Mouse (Mus musculus) lung, embryonic 16.5 days (tissue): ENCODE data around the gene Tle3. TPM values are rescaled to one million over a fixed set of nuclear protein-coding genes. Genes with fewer than 3 reads are reported as not detected.
A peak's percentile ranks its signal among the peaks of the same experiment; 100 is the strongest.

Source experiments
- ATAC-seq: fragments of 200-750 bp; cut with Nextera tagmentation; 2 replicates; pipeline ENCODE4 v1.8.0; 2017; ENCODE audit warnings: low read depth, mild to moderate bottlenecking, moderate library complexity
- H3K27ac ChIP-seq: fragments of 300-500 bp; sonication (generic); 2 replicates; pipeline ENCODE4 v1.5.1; 2014; ENCODE audit warnings: mild to moderate bottlenecking, control low read depth, low read length
- H3K27me3 ChIP-seq: fragments of 300-500 bp; sonication (generic); 2 replicates; pipeline ENCODE4 v1.6.1; 2014; ENCODE audit warnings: low read depth, low read length, mixed read lengths; ENCODE audit not compliant: control insufficient read depth, insufficient read depth
- H3K36me3 ChIP-seq: fragments of 300-500 bp; sonication (generic); 2 replicates; pipeline ENCODE4 v1.6.1; 2014; ENCODE audit warnings: low read length; ENCODE audit not compliant: control insufficient read depth, insufficient read depth
- H3K4me1 ChIP-seq: fragments of 300-500 bp; sonication (generic); replicated peaks from 2 replicates; pipeline ENCODE4 v1.6.1; 2014; ENCODE audit warnings: low read length, mixed read lengths; ENCODE audit not compliant: control insufficient read depth, insufficient read depth
- H3K4me2 ChIP-seq: fragments of 300-500 bp; sonication (generic); 2 replicates; pipeline ENCODE4 v1.6.1; 2014; ENCODE audit warnings: low read depth, low read length, control low read depth
- H3K4me3 ChIP-seq: fragments of 300-500 bp; sonication (generic); 2 replicates; pipeline ENCODE4 v1.5.1; 2014; ENCODE audit warnings: mild to moderate bottlenecking, low read length, control low read depth
- H3K9ac ChIP-seq: fragments of 300-500 bp; sonication (generic); 2 replicates; pipeline ENCODE4 v1.6.1; 2014; ENCODE audit warnings: low read length, control low read depth
- H3K9me3 ChIP-seq: fragments of 300-500 bp; sonication (generic); 2 replicates; pipeline ENCODE4 v1.6.1; 2016; ENCODE audit warnings: low read length; ENCODE audit not compliant: control insufficient read depth
- WGBS: fragments of 180-500 bp; shearing (Covaris S2); extraction: QIAGEN DNeasy Blood & Tissue Kit; methylation state at CpG from one replicate; pipeline ENCODE4 v1.1.7; 2014; 5-methylcytosine and 5-hydroxymethylcytosine counted together
- polyA plus RNA-seq: library from polyadenylated mRNA; unstranded; fragments of >200 nt; fragmentation: Nextera tagmentation; extraction: Ambion mirVana; gene quantifications from 2 replicates; pipeline ENCODE4 v1.2.1, GENCODE M21; 2015

The Tle3 gene
- polyA plus RNA-seq, 1 experiment from 2014 or later = 23.4 TPM

GRCm38 (mm10) chr9:61427051-61427450, 54.9 kb downstream of the Tle3 start:
- H3K27ac ChIP-seq = no peak overlapping the region
- no peaks in the 10 kb centered on the region for H3K36me3 ChIP-seq
- ATAC-seq = no peak
- no peak overlapping the region for H3K9ac ChIP-seq
- H3K9me3 ChIP-seq = no peaks in the 10 kb centered on the region
- no peaks in the 10 kb centered on the region for H3K4me1 ChIP-seq
- H3K4me3 ChIP-seq = no peak overlapping the region
- no peaks in the 10 kb centered on the region; the same call in 1 of the 2 replicates for H3K27me3 ChIP-seq
- 74% methylated on average over 6 of the region's 6 CpGs for WGBS
- no peak overlapping the region for H3K4me2 ChIP-seq

DNA sequence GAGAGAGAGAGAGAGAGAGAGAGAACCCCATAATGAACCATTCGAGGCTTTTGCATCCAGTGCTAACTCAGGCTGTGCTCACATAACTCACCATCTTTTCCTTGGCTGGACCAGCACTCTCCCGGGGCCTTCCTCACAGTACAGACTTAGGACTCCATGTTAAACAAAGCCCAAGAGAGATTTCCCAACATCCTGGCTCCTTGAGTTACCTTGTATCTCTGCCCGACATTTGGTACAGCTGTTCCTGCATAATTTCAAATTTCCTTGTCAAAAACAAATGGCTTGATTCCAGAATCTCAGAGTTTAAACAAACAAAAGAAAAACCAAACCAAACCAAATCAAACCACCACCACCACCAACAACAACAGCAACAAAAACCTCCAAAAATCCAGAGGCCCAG, 55.7 kb downstream of the Tle3 start:
- ATAC-seq = no peak
- no peaks in the 10 kb centered on the region; the same call in 1 of the 2 replicates for H3K27me3 ChIP-seq
- 73% methylated on average over 3 of the region's 3 CpGs for WGBS
- H3K9me3 ChIP-seq = no peaks in the 10 kb centered on the region
- no peak overlapping the region for H3K4me3 ChIP-seq
- H3K36me3 ChIP-seq = no peaks in the 10 kb centered on the region
- H3K4me1 ChIP-seq = no peaks in the 10 kb centered on the region
- no peak overlapping the region for H3K27ac ChIP-seq
- H3K4me2 ChIP-seq = no peak overlapping the region
- no peak overlapping the region for H3K9ac ChIP-seq

GRCm38 (mm10) chr9:61431830-61432229, 59.7 kb downstream of the Tle3 start:
- peaks cover 12% of the 10 kb centered on the region for H3K4me1 ChIP-seq
- ATAC-seq = no peak
- H3K4me3 ChIP-seq = no peak overlapping the region
- no peak overlapping the region for H3K27ac ChIP-seq
- H3K36me3 ChIP-seq = no peaks in the 10 kb centered on the region
- H3K9ac ChIP-seq = no peak overlapping the region
- H3K4me2 ChIP-seq = no peak overlapping the region
- no peaks in the 10 kb centered on the region; the same call in 1 of the 2 replicates for H3K27me3 ChIP-seq
- H3K9me3 ChIP-seq = no peaks in the 10 kb centered on the region
- 92% methylated on average over 4 of the region's 4 CpGs for WGBS

DNA sequence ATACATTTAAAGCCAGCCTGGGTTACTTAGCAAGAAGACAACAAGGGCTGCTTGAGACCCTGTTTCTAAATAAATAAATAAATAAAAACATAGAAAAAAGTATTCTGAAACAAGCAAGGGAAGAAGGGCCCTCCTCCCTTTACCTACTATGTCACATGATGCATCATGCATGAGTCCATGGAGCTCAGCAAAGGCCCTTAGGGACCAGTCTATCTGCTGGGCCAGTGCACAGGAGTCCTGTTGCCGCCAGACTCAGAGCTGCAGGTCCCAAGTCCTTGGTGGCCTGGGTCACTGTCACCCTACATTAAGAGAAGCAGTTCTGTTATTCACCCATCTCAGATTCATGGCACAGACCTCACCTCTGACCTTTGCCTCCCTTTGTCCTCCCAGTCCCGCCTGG, 61.0 kb downstream of the Tle3 start:
- H3K4me2 ChIP-seq = no peak overlapping the region
- H3K9ac ChIP-seq = no peak overlapping the region
- 86% methylated on average over 2 of the region's 2 CpGs for WGBS
- no peak overlapping the region for H3K27ac ChIP-seq
- no peaks in the 10 kb centered on the region for H3K9me3 ChIP-seq
- no peak for ATAC-seq
- H3K4me1 ChIP-seq = peaks cover 15% of the 10 kb centered on the region
- H3K36me3 ChIP-seq = no peaks in the 10 kb centered on the region
- H3K27me3 ChIP-seq = no peaks in the 10 kb centered on the region
- H3K4me3 ChIP-seq = no peak overlapping the region

DNA sequence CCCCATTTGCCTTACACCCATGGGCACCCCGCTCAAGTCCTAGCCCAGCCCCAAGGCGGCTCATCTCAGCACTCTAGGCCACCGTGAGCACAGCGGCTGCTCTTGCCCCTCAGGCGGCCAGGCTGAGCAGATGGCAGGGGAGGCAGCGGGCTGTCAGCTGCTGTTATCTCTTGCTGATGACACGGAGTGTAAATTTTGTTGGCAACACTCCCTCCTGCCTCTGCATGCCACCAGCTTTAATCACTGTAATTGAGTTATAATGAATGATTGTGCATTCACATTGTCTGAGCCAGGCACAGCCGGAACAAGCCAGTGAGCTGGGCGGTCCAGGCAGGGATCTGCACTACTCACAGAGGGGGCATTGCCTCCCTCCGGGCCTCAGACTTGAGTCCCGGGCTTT, 61.9 kb downstream of the Tle3 start:
- no peaks in the 10 kb centered on the region; the same call in 1 of the 2 replicates for H3K27me3 ChIP-seq
- ATAC-seq = no peak

GRCm38 (mm10) chr9:61435191-61435989, 63.2 kb downstream of the Tle3 start:
- Histone ChIP-seq H3K9ac (no peak overlapping the region), H3K36me3 (no peaks in the 10 kb centered on the region), H3K27ac (no peak overlapping the region), H3K4me3 (no peak overlapping the region), H3K4me1 (peaks cover 15% of the 10 kb centered on the region), H3K9me3 (no peaks in the 10 kb centered on the region), H3K4me2 (no peak overlapping the region), H3K27me3 (peaks cover 3% of the 10 kb centered on the region; the same call in 1 of the 2 replicates)
- peak; percentile 78 for ATAC-seq
- 36% methylated on average over 8 of the region's 8 CpGs for WGBS

More for the DNA sequence above, 61.9 kb downstream of the Tle3 start:
- Histone ChIP-seq H3K9ac (no peak overlapping the region), H3K27ac (no peak overlapping the region), H3K4me2 (no peak overlapping the region), H3K4me3 (no peak overlapping the region), H3K36me3 (no peaks in the 10 kb centered on the region), H3K4me1 (peaks cover 15% of the 10 kb centered on the region), H3K9me3 (no peaks in the 10 kb centered on the region)
- 41% methylated on average over 11 of the region's 11 CpGs for WGBS

DNA sequence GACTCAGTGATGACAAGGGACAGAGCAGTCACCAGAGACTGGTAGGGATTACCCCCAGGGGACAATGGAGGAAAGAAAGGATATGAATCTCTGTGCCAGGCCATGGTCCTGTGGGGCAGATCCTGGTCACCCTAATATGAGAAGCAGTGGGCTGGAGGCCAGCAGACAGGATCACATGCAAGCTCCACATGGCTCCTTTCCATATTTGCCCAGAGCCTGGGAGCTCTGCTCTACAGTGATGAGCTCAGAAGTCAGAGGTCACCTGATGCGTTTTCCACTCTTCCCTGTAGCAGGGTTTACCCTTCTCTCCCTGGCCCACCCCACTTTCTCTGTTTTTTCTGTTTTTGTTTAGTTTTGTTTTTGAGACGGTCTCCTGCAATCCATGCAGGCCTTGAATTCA, 63.9 kb downstream of the Tle3 start:
- 53% methylated on average over 2 of the region's 2 CpGs for WGBS
- no peak overlapping the region for H3K9ac ChIP-seq
- no peak overlapping the region for H3K27ac ChIP-seq
- peaks cover 15% of the 10 kb centered on the region for H3K4me1 ChIP-seq
- ATAC-seq = no peak
- H3K4me2 ChIP-seq = no peak overlapping the region
- no peak overlapping the region for H3K4me3 ChIP-seq
- H3K9me3 ChIP-seq = no peaks in the 10 kb centered on the region
- peaks cover 3% of the 10 kb centered on the region; the same call in 1 of the 2 replicates for H3K27me3 ChIP-seq
- H3K36me3 ChIP-seq = no peaks in the 10 kb centered on the region

- no peaks in the 10 kb centered on the region for H3K9me3 ChIP-seq
- no peak overlapping the region for H3K9ac ChIP-seq
- no peak overlapping the region for H3K4me2 ChIP-seq
- H3K27ac ChIP-seq = no peak overlapping the region
- H3K4me1 ChIP-seq = peaks cover 22% of the 10 kb centered on the region
- 51% methylated on average over 6 of the region's 6 CpGs for WGBS
- no peak overlapping the region for H3K4me3 ChIP-seq
- peaks cover 3% of the 10 kb centered on the region; the same call in 1 of the 2 replicates for H3K27me3 ChIP-seq
- H3K36me3 ChIP-seq = no peaks in the 10 kb centered on the region
- no peak for ATAC-seq
Observed at GRCm38 (mm10) chr9:61436761-61437160, 64.6 kb downstream of the Tle3 start.

DNA sequence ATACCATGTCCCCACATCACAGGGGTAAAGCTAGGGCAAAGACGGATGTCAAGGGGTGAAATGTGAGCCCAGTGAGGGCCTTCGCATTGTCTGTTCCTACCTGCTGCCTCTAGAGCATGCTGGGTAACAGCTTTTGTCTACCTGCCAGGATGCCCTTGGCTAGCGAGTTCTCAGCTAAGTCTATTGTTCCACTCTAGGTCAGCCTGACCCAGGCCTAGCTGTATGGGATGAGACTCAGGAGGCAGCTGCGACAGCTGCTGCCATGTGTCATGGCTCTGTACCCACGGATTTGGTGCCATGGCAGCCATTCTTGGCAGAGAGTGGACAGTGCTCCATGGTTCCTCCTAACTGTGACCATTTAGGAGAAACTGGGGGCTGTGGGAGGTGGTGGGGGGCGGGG, 66.9 kb downstream of the Tle3 start:
- Histone ChIP-seq H3K4me3 (no peak overlapping the region), H3K27me3 (peaks cover 5% of the 10 kb centered on the region; the same call in 1 of the 2 replicates), H3K4me2 (no peak overlapping the region), H3K4me1 (peaks cover 22% of the 10 kb centered on the region), H3K36me3 (no peaks in the 10 kb centered on the region), H3K27ac (no peak overlapping the region), H3K9ac (no peak overlapping the region), H3K9me3 (no peaks in the 10 kb centered on the region)
- no peak for ATAC-seq
- 68% methylated on average over 6 of the region's 6 CpGs for WGBS
